Comparison of ENCODE assay signal across 10 mouse cellular contexts in genomic region chr8:121871833-121872440, GRCm38 (mm10). TPM values are rescaled to one million over a fixed set of nuclear protein-coding genes. Genes with fewer than 3 reads are reported as not detected.
DNase-seq lines count a peak whose midpoint lies in the region; ATAC-seq and TF ChIP-seq lines count a peak whose summit lies in the region.
"Had no signal": no experiment of that assay in that cellular context is flagged by ENCODE, and none has a peak within 500 bp of the region (broad histone marks: within the 10 kb centered on the region; RNA-seq: fewer than 3 reads in every experiment).

No protein-coding gene starts in this region.

- H3K9me3 ChIP-seq in hindbrain, embryonic 12.5 days (replicated peaks), result no peaks in the 10 kb centered on the region
- H3K9me3 ChIP-seq in hindbrain, embryonic 10.5 days, result no peaks in the 10 kb centered on the region
- no peaks in the 10 kb centered on the region for H3K9me3 ChIP-seq in E14TG2a.4 (ENCODE audit: low read length)
- no peaks in the 10 kb centered on the region for H3K9me3 ChIP-seq in limb, embryonic 12.5 days

- no peak overlapping the region for H3K9ac ChIP-seq in hindbrain, embryonic 12.5 days
- peak overlapping the region; percentile 37; the same call in 1 of the 2 replicates for H3K9ac ChIP-seq in limb, embryonic 12.5 days (replicated peaks)

- peak overlapping the region; percentile 52; the same call in 1 of the 2 replicates for H3K27ac ChIP-seq in hindbrain, embryonic 12.5 days
- no peak overlapping the region for H3K27ac ChIP-seq in hindbrain, embryonic 10.5 days
- 0 out of 2 replicates have a peak overlapping the region, but pooled peaks have one; percentile 29 for H3K27ac ChIP-seq in limb, embryonic 12.5 days

- no peak overlapping the region for H3K4me2 ChIP-seq in hindbrain, embryonic 12.5 days (replicated peaks)
- H3K4me2 ChIP-seq in limb, embryonic 12.5 days, result peak overlapping the region; percentile 23; the same call in 1 of the 2 replicates

- no peak for DNase-seq in hindbrain, embryonic 10.5 days (ENCODE audit: low spot score)
- DNase-seq in adrenal gland, postnatal 14 days, result peak; percentile 66
- DNase-seq in right cerebral cortex, postnatal 14 days, result no peak
- DNase-seq in left cerebral cortex, postnatal 4 days, result no peak
- no peak for DNase-seq in layer of hippocampus, postnatal 36 days
- DNase-seq: cerebellum, adult 9-10 months; gastrocnemius, postnatal 10 days had no signal

- H3K4me1 ChIP-seq in hindbrain, embryonic 12.5 days, result peaks cover 14% of the 10 kb centered on the region
- H3K4me1 ChIP-seq in hindbrain, embryonic 10.5 days (replicated peaks), result peaks cover 23% of the 10 kb centered on the region
- peaks cover 56% of the 10 kb centered on the region for H3K4me1 ChIP-seq in E14TG2a.4 (replicated peaks; ENCODE audit: low read depth, low read length)
- H3K4me1 ChIP-seq in limb, embryonic 12.5 days (replicated peaks), result peaks cover 34% of the 10 kb centered on the region

- no peak for ATAC-seq in hindbrain, embryonic 12.5 days (ENCODE audit: low FRiP score)
- no peak for ATAC-seq in limb, embryonic 12.5 days (ENCODE audit: insufficient number of reproducible peaks, insufficient read depth, low FRiP score, low TSS enrichment, low read depth)

- no peaks in the 10 kb centered on the region for H3K36me3 ChIP-seq in hindbrain, embryonic 12.5 days
- no peaks in the 10 kb centered on the region for H3K36me3 ChIP-seq in hindbrain, embryonic 10.5 days
- 0 out of 2 replicates have a peak, but pooled peaks cover under 1% of the 10 kb centered on the region for H3K36me3 ChIP-seq in E14TG2a.4 (ENCODE audit: insufficient read depth, low read length)
- no peaks in the 10 kb centered on the region for H3K36me3 ChIP-seq in limb, embryonic 12.5 days

- H3K27me3 ChIP-seq in hindbrain, embryonic 12.5 days, result no peaks in the 10 kb centered on the region
- peaks cover 13% of the 10 kb centered on the region; the same call in 1 of the 2 replicates for H3K27me3 ChIP-seq in hindbrain, embryonic 10.5 days (ENCODE audit: insufficient read depth, poor library complexity, severe bottlenecking)
- no peaks in the 10 kb centered on the region for H3K27me3 ChIP-seq in E14TG2a.4 (ENCODE audit: insufficient read depth, low read length)
- H3K27me3 ChIP-seq in limb, embryonic 12.5 days, result peaks cover 3% of the 10 kb centered on the region; the same call in 1 of the 2 replicates

- intact Hi-C loops in left cerebral cortex, postnatal 4 days (cut with DNase I), result no loop called here

- no peak for TF ChIP-seq CTCF in E14TG2a.4 (conservative IDR thresholded peaks at IDR 0.05; ENCODE audit: low read length)

- no peak overlapping the region for H3K4me3 ChIP-seq in hindbrain, embryonic 12.5 days
- no peak overlapping the region for H3K4me3 ChIP-seq in hindbrain, embryonic 10.5 days
- H3K4me3 ChIP-seq in E14TG2a.4 (replicated peaks; ENCODE audit: low read length), result 0 out of 2 replicates have a peak overlapping the region, but pooled peaks have one; percentile 4
- no peak overlapping the region for H3K4me3 ChIP-seq in limb, embryonic 12.5 days (replicated peaks)

- WGBS in hindbrain, embryonic 12.5 days, result 30% methylated on average over 10 of the region's 10 CpGs
- WGBS in hindbrain, embryonic 10.5 days, result 46% methylated on average over 10 of the region's 10 CpGs
- 33% methylated on average over 10 of the region's 10 CpGs for WGBS in limb, embryonic 12.5 days

RNA-seq across cellular contexts. Expression of gene Slc7a5, which starts 35.6 kb away (rescaled TPM):
- polyA plus RNA-seq in hindbrain, embryonic 12.5 days (2016; fragmentation: Nextera tagmentation; extraction: Ambion mirVana), result 29.4 and 33.2 TPM in 2 replicates
- 27.2 and 27.6 TPM in 2 replicates for polyA plus RNA-seq in hindbrain, embryonic 10.5 days (2016; fragmentation: Nextera tagmentation; extraction: Ambion mirVana)
- total RNA-seq in adrenal gland, postnatal 14 days (2021), result 41.4 and 46.8 TPM in 2 replicates
- polyA plus RNA-seq in limb, embryonic 12.5 days (2016; fragmentation: Nextera tagmentation; extraction: Ambion mirVana), result 13.4 and 18.2 TPM in 2 replicates
- 100 to 1,000 TPM; 150 to 153 TPM for total RNA-seq in left cerebral cortex, postnatal 4 days (2021)
- 10 to 100 TPM; 60.2 to 70.4 TPM for total RNA-seq in layer of hippocampus, postnatal 36 days (2021)

RNA-seq across cellular contexts. Expression of gene Klhdc4, which starts 42.6 kb away (rescaled TPM):
- polyA plus RNA-seq in hindbrain, embryonic 12.5 days (2016; fragmentation: Nextera tagmentation; extraction: Ambion mirVana), result 43.0 and 43.4 TPM in 2 replicates
- 60.6 and 66.1 TPM in 2 replicates for polyA plus RNA-seq in hindbrain, embryonic 10.5 days (2016; fragmentation: Nextera tagmentation; extraction: Ambion mirVana)
- 20.4 and 22.3 TPM in 2 replicates for total RNA-seq in adrenal gland, postnatal 14 days (2021)
- 49.5 and 49.9 TPM in 2 replicates for polyA plus RNA-seq in limb, embryonic 12.5 days (2016; fragmentation: Nextera tagmentation; extraction: Ambion mirVana)
- total RNA-seq in left cerebral cortex, postnatal 4 days (2021), result 10 to 100 TPM; 39.7 to 45.2 TPM
- 10 to 100 TPM; 27.7 to 28.0 TPM for total RNA-seq in layer of hippocampus, postnatal 36 days (2021)
